Mouse (Mus musculus): Measurements from ENCODE around the gene Vash1. TPM values are rescaled to one million over a fixed set of nuclear protein-coding genes. Genes with fewer than 3 reads are reported as not detected.

The Vash1 gene
- total and polyA plus RNA-seq, 3 experiments, result 1.1 to 2.7 (median 2.2) TPM

DNA sequence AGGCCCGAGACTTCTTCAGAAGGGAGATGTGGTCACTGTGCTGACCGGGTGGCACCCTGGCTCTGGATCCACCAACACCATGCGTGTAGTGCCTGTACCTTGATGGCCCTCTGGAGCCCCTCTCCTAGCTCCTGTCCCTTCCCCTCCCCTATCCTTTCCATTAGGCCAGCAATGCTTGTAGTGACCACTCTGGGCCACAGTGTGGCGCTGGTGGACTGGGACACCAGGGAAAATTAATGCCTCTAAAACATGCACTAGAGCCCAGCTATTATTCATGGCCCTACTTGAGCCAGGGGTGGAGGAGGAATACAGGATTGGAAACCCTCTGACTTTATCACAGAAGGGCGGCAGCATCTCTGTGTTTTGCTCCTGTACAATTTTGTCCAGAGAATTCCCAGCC is 36.9 kb downstream of the Vash1 start (continued):
- no peak for TF ChIP-seq MAX (IDR thresholded peaks at IDR 0.05; ENCODE audit: low read length)
- TF ChIP-seq ETS1 (conservative IDR thresholded peaks at IDR 0.05; ENCODE audit: low read depth, low read length), result no peak
- no peak for TF ChIP-seq USF1 (IDR thresholded peaks at IDR 0.05; ENCODE audit: low read depth, low read length)
- no peak for TF ChIP-seq UBTF (IDR thresholded peaks at IDR 0.05; ENCODE audit: low read depth, low read length)

GRCm38 (mm10) chr12:86716962-86717361 is 38.5 kb downstream of the Vash1 start:
- Histone ChIP-seq H3K27ac (ENCODE audit: insufficient read depth, low read depth) (no peak overlapping the region), H3K4me2 (ENCODE audit: insufficient read depth, low read depth, poor library complexity, severe bottlenecking) (no peak overlapping the region), H3K36me3 (replicated peaks in 1 of 2; ENCODE audit: control insufficient read depth in 1 of 2, insufficient read depth in 1 of 2, low read length in 1 of 2) (peaks cover 0 to 38% of the 10 kb centered on the region in 2 experiments), H3K9me3 (replicated peaks; ENCODE audit: low read length) (no peaks in the 10 kb centered on the region), H3K4me1 (ENCODE audit: control insufficient read depth in 1 of 2, insufficient read depth in 2 of 2) (peaks cover 0 to 4% of the 10 kb centered on the region in 2 experiments; a peak in 2 of 4 replicates), H3K79me2 (replicated peaks; ENCODE audit: control insufficient read depth, extremely low read depth, insufficient read depth, poor library complexity, severe bottlenecking) (no peaks in the 10 kb centered on the region), H3K27me3 (replicated peaks) (no peaks in the 10 kb centered on the region), H3K4me3 (replicated peaks in 1 of 3; ENCODE audit: low read depth in 2 of 3, low read length in 2 of 3, poor library complexity in 1 of 3) (no peak overlapping the region), H3K9ac (ENCODE audit: insufficient read depth, low read depth) (no peak overlapping the region)
- in situ Hi-C loops (cut with MboI; ENCODE audit: low pct_ligation_motif_present, low pct_unique_long_range_greater_than_20kb, low sequenced_read_pairs), result no loop called here
- TF ChIP-seq ZMIZ1 (IDR thresholded peaks at IDR 0.05; ENCODE audit: low read depth, low read length), result no peak
- TF ChIP-seq ZKSCAN1 (IDR thresholded peaks at IDR 0.05; ENCODE audit: borderline replicate concordance, low read depth, low read length), result no peak
- no peak for TF ChIP-seq IRF4 (IDR thresholded peaks at IDR 0.05; ENCODE audit: low read depth, low read length)
- TF ChIP-seq HCFC1 (IDR thresholded peaks at IDR 0.05; ENCODE audit: low read depth, low read length), result no peak
- TF ChIP-seq MAZ (IDR thresholded peaks at IDR 0.05; ENCODE audit: low read depth, low read length), result no peak
- no peak for TF ChIP-seq CTCF (conservative IDR thresholded peaks at IDR 0.05 in 1 of 2, IDR thresholded peaks at IDR 0.05 in 1 of 2; ENCODE audit: low read depth in 2 of 2, low read length in 2 of 2)
- no peak for TF ChIP-seq ZNF384 (IDR thresholded peaks at IDR 0.05; ENCODE audit: low read depth, low read length)
- no peak for TF ChIP-seq EP300 (IDR thresholded peaks at IDR 0.05; ENCODE audit: low read length)
- no peak for TF ChIP-seq E2F4 (IDR thresholded peaks at IDR 0.05; ENCODE audit: insufficient replicate concordance, low read depth, low read length)
- no peak for TF ChIP-seq GABPA (IDR thresholded peaks at IDR 0.05; ENCODE audit: insufficient replicate concordance, low read depth, low read length)
- TF ChIP-seq RCOR1 (conservative IDR thresholded peaks at IDR 0.05; ENCODE audit: low read depth, low read length), result no peak
- TF ChIP-seq RAD21 (IDR thresholded peaks at IDR 0.05; ENCODE audit: low read depth, low read length), result no peak
- no peak for TF ChIP-seq ELF1 (IDR thresholded peaks at IDR 0.05; ENCODE audit: low read depth, low read length)
- TF ChIP-seq TCF12 (IDR thresholded peaks at IDR 0.05; ENCODE audit: low read depth, low read length), result no peak
- no peak for TF ChIP-seq POLR2A (IDR thresholded peaks at IDR 0.05; ENCODE audit: low read depth, low read length)
- DNase-seq (ENCODE audit: extremely low read depth), result no peak
- dilution Hi-C loops (cut with MboI; ENCODE audit: extremely low pct_ligation_motif_present, extremely low pct_unique_long_range_greater_than_20kb, low sequenced_read_pairs), result no loop called here
